In genomic region chr9:102181276-102181675, GRCm38 (mm10) we compare ENCODE assay signal across 16 mouse cellular contexts.
DNase-seq lines count a peak whose midpoint lies in the region; ATAC-seq and TF ChIP-seq lines count a peak whose summit lies in the region.
"Had no signal": no experiment of that assay in that cellular context is flagged by ENCODE, and none has a peak within 500 bp of the region (broad histone marks: within the 10 kb centered on the region; RNA-seq: fewer than 3 reads in every experiment).

No protein-coding gene starts in this region.

- no peak overlapping the region for H3K27ac ChIP-seq in kidney, embryonic 16.5 days (ENCODE audit: low read length)
- peak overlapping the region; percentile 10; the same call in 1 of the 2 replicates for H3K27ac ChIP-seq in embryonic facial prominence, embryonic 14.5 days (replicated peaks; ENCODE audit: low read depth, low read length)
- H3K27ac ChIP-seq in hindbrain, embryonic 14.5 days = peak overlapping the region; percentile 38; the same call in 1 of the 2 replicates
- no peak overlapping the region for H3K27ac ChIP-seq in neural tube, embryonic 12.5 days
- no peak overlapping the region for H3K27ac ChIP-seq in intestine, postnatal 0 days (ENCODE audit: low read depth, low read length)
- H3K27ac ChIP-seq: limb, embryonic 12.5 days had no signal

- H3K9me3 ChIP-seq in kidney, embryonic 16.5 days (ENCODE audit: low read length) = no peaks in the 10 kb centered on the region
- H3K9me3 ChIP-seq in embryonic facial prominence, embryonic 14.5 days (ENCODE audit: control insufficient read depth, low read length) = no peaks in the 10 kb centered on the region
- H3K9me3 ChIP-seq in hindbrain, embryonic 14.5 days (ENCODE audit: control insufficient read depth, low read length) = no peaks in the 10 kb centered on the region
- no peaks in the 10 kb centered on the region for H3K9me3 ChIP-seq in neural tube, embryonic 12.5 days
- H3K9me3 ChIP-seq in intestine, postnatal 0 days (ENCODE audit: control insufficient read depth) = no peaks in the 10 kb centered on the region
- H3K9me3 ChIP-seq: limb, embryonic 12.5 days had no signal

- H3K4me1 ChIP-seq in kidney, embryonic 16.5 days (ENCODE audit: insufficient read depth, low read length) = peaks cover 10% of the 10 kb centered on the region
- peaks cover 7% of the 10 kb centered on the region; the same call in 1 of the 2 replicates for H3K4me1 ChIP-seq in embryonic facial prominence, embryonic 14.5 days (ENCODE audit: control insufficient read depth, insufficient read depth, low read length)
- peaks cover 30% of the 10 kb centered on the region for H3K4me1 ChIP-seq in hindbrain, embryonic 14.5 days (replicated peaks; ENCODE audit: control insufficient read depth, insufficient read depth, low read length)
- H3K4me1 ChIP-seq in neural tube, embryonic 12.5 days = peaks cover 30% of the 10 kb centered on the region
- H3K4me1 ChIP-seq in intestine, postnatal 0 days (replicated peaks; ENCODE audit: control insufficient read depth, insufficient read depth, low read length) = no peaks in the 10 kb centered on the region

- no peak for DNase-seq in kidney, postnatal 25 days
- peak; percentile 16 for DNase-seq in embryonic facial prominence, embryonic 14.5 days (ENCODE audit: low spot score)
- DNase-seq in hindbrain, embryonic 14.5 days (ENCODE audit: low spot score) = no peak
- DNase-seq in heart, postnatal 36 days = no peak
- no peak for DNase-seq in spleen, postnatal 10 days (ENCODE audit: low spot score in 2 of 2)
- DNase-seq: B cell, adult 2 months; cerebellum, postnatal 25 days; heart, postnatal 10 days; kidney, adult 2 months; lung, adult 2 months; spleen, adult 18-20 months had no signal

- H3K9ac ChIP-seq in kidney, embryonic 16.5 days (replicated peaks; ENCODE audit: low read length) = no peak overlapping the region
- H3K9ac ChIP-seq in embryonic facial prominence, embryonic 14.5 days (ENCODE audit: low read depth, low read length) = no peak overlapping the region
- H3K9ac ChIP-seq in hindbrain, embryonic 14.5 days = no peak overlapping the region
- no peak overlapping the region for H3K9ac ChIP-seq in neural tube, embryonic 12.5 days
- H3K9ac ChIP-seq in intestine, postnatal 0 days (ENCODE audit: low read depth, low read length) = no peak overlapping the region
- H3K9ac ChIP-seq: limb, embryonic 12.5 days had no signal

- ATAC-seq in kidney, embryonic 16.5 days (ENCODE audit: low FRiP score, low TSS enrichment) = peak; percentile 54; the same call in 1 of the 2 replicates
- peak; percentile 10; the same call in 1 of the 2 replicates for ATAC-seq in embryonic facial prominence, embryonic 14.5 days (ENCODE audit: low read depth)
- ATAC-seq in hindbrain, embryonic 14.5 days (ENCODE audit: low FRiP score) = 0 out of 2 replicates have a peak, but pooled peaks have one; percentile 18
- peak; percentile 52; the same call in 1 of the 2 replicates for ATAC-seq in neural tube, embryonic 12.5 days (ENCODE audit: low FRiP score, low read depth)
- no peak for ATAC-seq in intestine, postnatal 0 days

- H3K27me3 ChIP-seq in kidney, embryonic 16.5 days (ENCODE audit: insufficient read depth, low read length) = no peaks in the 10 kb centered on the region
- H3K27me3 ChIP-seq in embryonic facial prominence, embryonic 14.5 days (replicated peaks; ENCODE audit: control insufficient read depth, insufficient read depth, low read length) = no peaks in the 10 kb centered on the region
- H3K27me3 ChIP-seq in hindbrain, embryonic 14.5 days (ENCODE audit: control insufficient read depth, insufficient read depth, low read length) = no peaks in the 10 kb centered on the region
- H3K27me3 ChIP-seq in neural tube, embryonic 12.5 days (replicated peaks) = peaks cover 16% of the 10 kb centered on the region
- H3K27me3 ChIP-seq in intestine, postnatal 0 days (replicated peaks; ENCODE audit: control insufficient read depth, insufficient read depth, low read length) = no peaks in the 10 kb centered on the region
- H3K27me3 ChIP-seq: limb, embryonic 12.5 days had no signal

- H3K4me3 ChIP-seq in kidney, embryonic 16.5 days (ENCODE audit: low read length) = no peak overlapping the region
- no peak overlapping the region for H3K4me3 ChIP-seq in embryonic facial prominence, embryonic 14.5 days (ENCODE audit: low read depth, low read length)
- no peak overlapping the region for H3K4me3 ChIP-seq in hindbrain, embryonic 14.5 days (replicated peaks; ENCODE audit: low read length)
- H3K4me3 ChIP-seq in neural tube, embryonic 12.5 days = no peak overlapping the region
- H3K4me3 ChIP-seq in intestine, postnatal 0 days (ENCODE audit: low read depth, low read length) = no peak overlapping the region
- H3K4me3 ChIP-seq: limb, embryonic 12.5 days had no signal

- intact Hi-C loops in heart, postnatal 36 days (cut with DNase I) = no loop called here

- no peaks in the 10 kb centered on the region for H3K36me3 ChIP-seq in kidney, embryonic 16.5 days (ENCODE audit: insufficient read depth, low read length)
- H3K36me3 ChIP-seq in embryonic facial prominence, embryonic 14.5 days (ENCODE audit: control insufficient read depth, insufficient read depth, low read length) = no peaks in the 10 kb centered on the region
- no peaks in the 10 kb centered on the region for H3K36me3 ChIP-seq in hindbrain, embryonic 14.5 days (replicated peaks; ENCODE audit: control insufficient read depth, insufficient read depth)
- H3K36me3 ChIP-seq in neural tube, embryonic 12.5 days = no peaks in the 10 kb centered on the region
- no peaks in the 10 kb centered on the region for H3K36me3 ChIP-seq in intestine, postnatal 0 days (ENCODE audit: control insufficient read depth, insufficient read depth)
- H3K36me3 ChIP-seq: G1E; limb, embryonic 12.5 days had no signal

- H3K4me2 ChIP-seq in kidney, embryonic 16.5 days (replicated peaks; ENCODE audit: low read depth, low read length) = no peak overlapping the region
- H3K4me2 ChIP-seq in embryonic facial prominence, embryonic 14.5 days (ENCODE audit: low read depth, low read length) = no peak overlapping the region
- H3K4me2 ChIP-seq in hindbrain, embryonic 14.5 days (replicated peaks) = no peak overlapping the region
- H3K4me2 ChIP-seq in neural tube, embryonic 12.5 days (replicated peaks) = no peak overlapping the region
- H3K4me2 ChIP-seq in intestine, postnatal 0 days (replicated peaks; ENCODE audit: low read depth) = no peak overlapping the region
- H3K4me2 ChIP-seq: limb, embryonic 12.5 days had no signal

- no peak for TF ChIP-seq CTCF in intestine, postnatal 0 days (IDR thresholded peaks at IDR 0.05; ENCODE audit: low read depth)

- WGBS in kidney, embryonic 16.5 days = 44% methylated on average over 3 of the region's 3 CpGs
- WGBS in embryonic facial prominence, embryonic 14.5 days = 46% methylated on average over 3 of the region's 3 CpGs
- WGBS in hindbrain, embryonic 14.5 days = 23% methylated on average over 3 of the region's 3 CpGs
- WGBS in neural tube, embryonic 12.5 days = 51% methylated on average over 3 of the region's 3 CpGs
- 41% methylated on average over 3 of the region's 3 CpGs for WGBS in intestine, postnatal 0 days

Comparison
In these comparisons a context has a peak if more than half of its experiments do, and no peak if none do; other contexts are left out.
1. H3K27ac ChIP-seq: peak in embryonic facial prominence, embryonic 14.5 days (single experiment) and hindbrain, embryonic 14.5 days (single experiment); none in kidney, embryonic 16.5 days (single experiment), neural tube, embryonic 12.5 days (single experiment) and intestine, postnatal 0 days (single experiment).